Mouse (Mus musculus) cerebellum, adult 11-12 months (tissue): ENCODE data around the gene Psmc3ip.
A peak's percentile ranks its signal among the peaks of the same experiment; 100 is the strongest.

Experiments
- DNase-seq: peaks from one replicate; pipeline ENCODE4 v3.0.0; 2022

Gene Psmc3ip

GRCm38 (mm10) chr11:101095314-101096024 lies at the start of gene Psmc3ip:
TSS of gene Psmc3ip (minus strand) at chr11:101095436.
- DNase-seq: peak; percentile 95

GRCm38 (mm10) chr11:101143338-101144225 lies 48.3 kb upstream of the Psmc3ip start:
- DNase-seq: peak; percentile 61

- no peak for DNase-seq
Observed at GRCm38 (mm10) chr11:101142215-101142967, 47.2 kb upstream of the Psmc3ip start.

- no peak for DNase-seq
Observed at GRCm38 (mm10) chr11:101141088-101141487, 45.9 kb upstream of the Psmc3ip start.

- no peak for DNase-seq
Observed at GRCm38 (mm10) chr11:101140164-101140819, 45.1 kb upstream of the Psmc3ip start.

- DNase-seq: no peak
Observed at GRCm38 (mm10) chr11:101138536-101139181, 43.4 kb upstream of the Psmc3ip start.

GRCm38 (mm10) chr11:101137000-101137399 lies 41.8 kb upstream of the Psmc3ip start:
- no peak for DNase-seq

- DNase-seq: peak; percentile 55
Observed at GRCm38 (mm10) chr11:101134217-101134865, 39.1 kb upstream of the Psmc3ip start.

- peak; percentile 21 for DNase-seq
Observed at GRCm38 (mm10) chr11:101133037-101133436, 37.8 kb upstream of the Psmc3ip start.

GRCm38 (mm10) chr11:101131701-101132100 lies 36.5 kb upstream of the Psmc3ip start:
- peak; percentile 47 for DNase-seq

- DNase-seq: peak; percentile 79
Observed at GRCm38 (mm10) chr11:101131187-101131586, 36.0 kb upstream of the Psmc3ip start.

- DNase-seq: peak; percentile 70
Observed at GRCm38 (mm10) chr11:101130056-101130756, 35.0 kb upstream of the Psmc3ip start.

- peak; percentile 90 for DNase-seq
Observed at GRCm38 (mm10) chr11:101128996-101129577, 33.9 kb upstream of the Psmc3ip start.

GRCm38 (mm10) chr11:101127075-101127474 lies 31.8 kb upstream of the Psmc3ip start:
- DNase-seq: peak; percentile 29

GRCm38 (mm10) chr11:101125008-101125407 lies 29.8 kb upstream of the Psmc3ip start:
- DNase-seq: peak; percentile 61

- peak; percentile 48 for DNase-seq
Observed at GRCm38 (mm10) chr11:101124494-101124893, 29.3 kb upstream of the Psmc3ip start.

GRCm38 (mm10) chr11:101120545-101121188 lies 25.4 kb upstream of the Psmc3ip start:
- peak; percentile 51 for DNase-seq

GRCm38 (mm10) chr11:101119761-101120544 lies 24.7 kb upstream of the Psmc3ip start, which contains the start of the genes Retreg3 and Tubg1:
TSS of gene Retreg3 (minus strand) at chr11:101119893.
TSS of gene Tubg1 (plus strand) at chr11:101119938.
- DNase-seq: peak; percentile 99
